Mouse (Mus musculus): ENCODE results near the gene Olfr969. TPM values are rescaled to one million over a fixed set of nuclear protein-coding genes. Genes with fewer than 3 reads are reported as not detected.

Gene Olfr969
- not detected for polyA plus RNA-seq (2014; fragmentation: Illumina TruSeq; extraction: RNeasy Lipid Tissue Mini Kit (QIAGEN cat#74804); ENCODE audit: low read depth, low replicate concordance)

DNA sequence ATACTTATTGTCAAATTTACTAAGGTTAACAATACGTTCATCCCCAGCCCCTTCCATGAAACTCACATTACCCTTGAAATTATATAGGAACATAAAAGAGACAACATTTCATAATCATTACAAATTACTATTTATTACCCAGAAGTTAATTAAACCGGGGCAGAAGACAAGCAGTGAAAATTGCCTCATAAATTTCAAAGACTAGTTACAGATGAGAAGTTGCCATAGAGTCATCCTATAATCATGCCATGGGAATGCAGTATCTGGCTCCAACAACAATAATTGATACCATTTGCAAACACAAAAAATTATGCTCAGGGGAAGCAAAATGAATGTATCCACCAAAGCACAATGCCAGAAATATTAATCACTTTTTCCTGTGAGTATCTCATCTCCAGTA, at the start of gene Olfr969:
TSS of gene Olfr969 (plus strand) at position 388 of the 400 bp plus-strand sequence.

DNA sequence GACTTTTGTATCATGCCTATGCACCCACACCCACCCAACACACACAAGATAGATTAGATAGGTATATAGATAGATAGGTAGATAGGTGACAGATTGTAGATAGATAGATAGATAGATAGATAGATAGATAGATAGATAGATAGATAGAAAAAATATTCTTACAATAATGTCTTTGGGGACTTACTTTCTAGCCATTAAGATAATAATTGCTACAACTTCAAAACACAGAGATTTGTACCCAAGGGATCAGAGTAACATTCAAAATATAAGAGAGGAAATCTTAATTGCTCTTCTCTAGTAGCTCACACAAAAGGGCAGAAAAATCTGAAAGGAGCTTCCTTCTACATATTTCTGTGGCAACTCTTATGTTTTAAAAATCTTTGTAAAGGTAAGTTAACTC, 44.8 kb upstream of the Olfr969 start, which contains the start of gene Olfr967:
TSS of gene Olfr967 (plus strand) at position 301 of the 400 bp plus-strand sequence.

DNA sequence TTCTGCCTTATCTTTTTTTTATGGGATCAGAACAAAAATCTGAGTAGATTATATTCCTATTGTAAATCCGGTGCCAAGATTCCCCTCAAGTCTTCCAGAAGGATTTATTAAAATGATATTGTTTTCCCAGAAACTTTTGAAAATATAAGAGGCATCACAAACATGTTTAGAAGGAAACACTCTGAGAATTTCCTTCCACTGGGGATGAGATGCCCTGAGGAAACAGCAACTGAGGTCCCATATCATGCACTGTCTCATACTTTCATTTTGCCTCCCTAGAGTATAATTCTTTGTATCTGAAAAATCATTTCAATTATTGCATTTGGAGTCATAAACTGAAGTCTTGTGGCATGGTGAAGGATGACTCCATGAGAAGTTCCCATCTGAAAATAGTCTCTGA, 7.6 kb upstream of the Olfr969 start, which contains the start of gene Olfr968:
TSS of gene Olfr968 (minus strand) at position 101 of the 400 bp plus-strand sequence.

DNA sequence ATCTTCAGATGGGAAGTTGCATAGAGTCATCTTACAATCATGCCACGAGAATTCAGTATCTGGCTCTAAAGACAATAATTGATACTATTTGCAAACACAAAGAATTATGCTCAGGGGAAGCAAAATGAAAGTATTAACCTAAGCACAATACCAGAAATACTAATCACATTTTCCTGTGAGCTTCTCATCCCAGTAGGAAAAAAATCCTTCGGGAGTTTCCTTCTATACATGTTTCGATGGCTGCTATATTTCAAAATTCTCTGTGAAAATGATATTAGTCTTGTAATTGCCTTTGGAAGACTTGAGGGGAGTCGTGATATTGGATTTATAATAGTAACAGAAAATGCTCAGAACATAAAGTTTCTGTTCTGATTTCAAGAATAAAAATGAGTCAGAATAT, 17.8 kb downstream of the Olfr969 start, which contains the start of gene Olfr970:
TSS of gene Olfr970 (plus strand) at position 301 of the 400 bp plus-strand sequence.

DNA sequence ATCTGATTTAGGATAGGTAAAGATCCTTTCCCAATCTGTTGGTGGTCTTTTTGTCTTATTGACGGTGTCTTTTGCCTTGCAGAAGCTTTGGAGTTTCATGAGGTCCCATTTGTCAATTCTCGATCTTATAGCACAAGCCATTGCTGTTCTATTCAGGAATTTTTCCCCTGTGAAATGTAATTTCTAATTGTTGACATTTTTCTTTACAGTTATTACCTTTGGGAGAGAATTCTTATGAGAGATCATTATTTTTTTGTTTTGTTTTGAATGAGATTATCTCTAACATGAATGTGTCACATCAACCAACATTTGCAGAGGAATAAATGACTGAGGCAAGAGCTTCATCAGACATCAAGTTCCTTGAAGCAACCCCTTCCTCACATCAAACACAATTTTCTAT, 45.8 kb downstream of the Olfr969 start, which contains the start of gene Olfr971:
TSS of gene Olfr971 (plus strand) at position 301 of the 400 bp plus-strand sequence.

Other genes with a start within 250 kb of the Olfr969 start
- gene Olfr958, start 236.9 kb upstream of the Olfr969 start, polyA plus RNA-seq (2014; fragmentation: Illumina TruSeq; extraction: RNeasy Lipid Tissue Mini Kit (QIAGEN cat#74804); ENCODE audit: low read depth, low replicate concordance): not detected
- not detected for gene Olfr959, start 215.4 kb upstream of the Olfr969 start, polyA plus RNA-seq (2014; fragmentation: Illumina TruSeq; extraction: RNeasy Lipid Tissue Mini Kit (QIAGEN cat#74804); ENCODE audit: low read depth, low replicate concordance)
- gene AW551984, start 186.5 kb upstream of the Olfr969 start, polyA plus RNA-seq (2014; fragmentation: Illumina TruSeq; extraction: RNeasy Lipid Tissue Mini Kit (QIAGEN cat#74804); ENCODE audit: low read depth, low replicate concordance): 11.8 TPM
- not detected for gene Olfr148, start 180.3 kb upstream of the Olfr969 start, polyA plus RNA-seq (2014; fragmentation: Illumina TruSeq; extraction: RNeasy Lipid Tissue Mini Kit (QIAGEN cat#74804); ENCODE audit: low read depth, low replicate concordance)
- not detected for gene Olfr960, start 169.6 kb upstream of the Olfr969 start, polyA plus RNA-seq (2014; fragmentation: Illumina TruSeq; extraction: RNeasy Lipid Tissue Mini Kit (QIAGEN cat#74804); ENCODE audit: low read depth, low replicate concordance)
- gene Olfr961, start 145.9 kb upstream of the Olfr969 start, polyA plus RNA-seq (2014; fragmentation: Illumina TruSeq; extraction: RNeasy Lipid Tissue Mini Kit (QIAGEN cat#74804); ENCODE audit: low read depth, low replicate concordance): not detected
- gene Olfr963, start 123.7 kb upstream of the Olfr969 start, polyA plus RNA-seq (2014; fragmentation: Illumina TruSeq; extraction: RNeasy Lipid Tissue Mini Kit (QIAGEN cat#74804); ENCODE audit: low read depth, low replicate concordance): not detected
- not detected for gene Olfr149, start 83.8 kb upstream of the Olfr969 start, polyA plus RNA-seq (2014; fragmentation: Illumina TruSeq; extraction: RNeasy Lipid Tissue Mini Kit (QIAGEN cat#74804); ENCODE audit: low read depth, low replicate concordance)
- not detected for gene Olfr965, start 79.6 kb upstream of the Olfr969 start, polyA plus RNA-seq (2014; fragmentation: Illumina TruSeq; extraction: RNeasy Lipid Tissue Mini Kit (QIAGEN cat#74804); ENCODE audit: low read depth, low replicate concordance)
- gene Olfr150, start 60.0 kb upstream of the Olfr969 start, polyA plus RNA-seq (2014; fragmentation: Illumina TruSeq; extraction: RNeasy Lipid Tissue Mini Kit (QIAGEN cat#74804); ENCODE audit: low read depth, low replicate concordance): not detected
- not detected for gene Olfr967, start 44.7 kb upstream of the Olfr969 start, polyA plus RNA-seq (2014; fragmentation: Illumina TruSeq; extraction: RNeasy Lipid Tissue Mini Kit (QIAGEN cat#74804); ENCODE audit: low read depth, low replicate concordance)
- not detected for gene Olfr968, start 7.7 kb upstream of the Olfr969 start, polyA plus RNA-seq (2014; fragmentation: Illumina TruSeq; extraction: RNeasy Lipid Tissue Mini Kit (QIAGEN cat#74804); ENCODE audit: low read depth, low replicate concordance)
- not detected for gene Olfr970, start 17.9 kb downstream of the Olfr969 start, polyA plus RNA-seq (2014; fragmentation: Illumina TruSeq; extraction: RNeasy Lipid Tissue Mini Kit (QIAGEN cat#74804); ENCODE audit: low read depth, low replicate concordance)
- gene Olfr971, start 45.9 kb downstream of the Olfr969 start, polyA plus RNA-seq (2014; fragmentation: Illumina TruSeq; extraction: RNeasy Lipid Tissue Mini Kit (QIAGEN cat#74804); ENCODE audit: low read depth, low replicate concordance): not detected
- gene Olfr972, start 75.5 kb downstream of the Olfr969 start, polyA plus RNA-seq (2014; fragmentation: Illumina TruSeq; extraction: RNeasy Lipid Tissue Mini Kit (QIAGEN cat#74804); ENCODE audit: low read depth, low replicate concordance): not detected
- gene Olfr229, start 116.4 kb downstream of the Olfr969 start, polyA plus RNA-seq (2014; fragmentation: Illumina TruSeq; extraction: RNeasy Lipid Tissue Mini Kit (QIAGEN cat#74804); ENCODE audit: low read depth, low replicate concordance): not detected
- gene Olfr974, start 146.6 kb downstream of the Olfr969 start, polyA plus RNA-seq (2014; fragmentation: Illumina TruSeq; extraction: RNeasy Lipid Tissue Mini Kit (QIAGEN cat#74804); ENCODE audit: low read depth, low replicate concordance): not detected
- not detected for gene Olfr975, start 161.1 kb downstream of the Olfr969 start, polyA plus RNA-seq (2014; fragmentation: Illumina TruSeq; extraction: RNeasy Lipid Tissue Mini Kit (QIAGEN cat#74804); ENCODE audit: low read depth, low replicate concordance)
- gene Olfr976, start 170.2 kb downstream of the Olfr969 start, polyA plus RNA-seq (2014; fragmentation: Illumina TruSeq; extraction: RNeasy Lipid Tissue Mini Kit (QIAGEN cat#74804); ENCODE audit: low read depth, low replicate concordance): not detected
- not detected for gene Olfr978, start 201.2 kb downstream of the Olfr969 start, polyA plus RNA-seq (2014; fragmentation: Illumina TruSeq; extraction: RNeasy Lipid Tissue Mini Kit (QIAGEN cat#74804); ENCODE audit: low read depth, low replicate concordance)
- gene Olfr979, start 212.5 kb downstream of the Olfr969 start, polyA plus RNA-seq (2014; fragmentation: Illumina TruSeq; extraction: RNeasy Lipid Tissue Mini Kit (QIAGEN cat#74804); ENCODE audit: low read depth, low replicate concordance): not detected
- gene Olfr980, start 218.6 kb downstream of the Olfr969 start, polyA plus RNA-seq (2014; fragmentation: Illumina TruSeq; extraction: RNeasy Lipid Tissue Mini Kit (QIAGEN cat#74804); ENCODE audit: low read depth, low replicate concordance): not detected
- gene Olfr981, start 230.5 kb downstream of the Olfr969 start, polyA plus RNA-seq (2014; fragmentation: Illumina TruSeq; extraction: RNeasy Lipid Tissue Mini Kit (QIAGEN cat#74804); ENCODE audit: low read depth, low replicate concordance): not detected

Data from sigmoid colon, adult 10 weeks (tissue).